ENCODE assay signal across 8 mouse cellular contexts in genomic region chr8:125090889-125091740, GRCm38 (mm10). TPM values are rescaled to one million over a fixed set of nuclear protein-coding genes. Genes with fewer than 3 reads are reported as not detected.
DNase-seq lines count a peak whose midpoint lies in the region; ATAC-seq and TF ChIP-seq lines count a peak whose summit lies in the region.

No protein-coding gene starts in this region.

- H3K36me3 ChIP-seq in intestine, embryonic 14.5 days (ENCODE audit: control insufficient read depth, insufficient read depth, low read length) = no peaks in the 10 kb centered on the region
- no peaks in the 10 kb centered on the region for H3K36me3 ChIP-seq in limb, embryonic 12.5 days
- H3K36me3 ChIP-seq in stomach, postnatal 0 days (ENCODE audit: control insufficient read depth, insufficient read depth, low read length) = no peaks in the 10 kb centered on the region
- no peaks in the 10 kb centered on the region for H3K36me3 ChIP-seq in midbrain, embryonic 16.5 days (ENCODE audit: control insufficient read depth, insufficient read depth, low read length)

- DNase-seq in ovary, adult 18-20 months (ENCODE audit: low spot score) = peak; percentile 57
- DNase-seq in ovary, postnatal 10 days (ENCODE audit: low spot score) = no peak
- peak; percentile 84 for DNase-seq in gastrocnemius, adult 2 months
- no peak for DNase-seq in intestine, embryonic 14.5 days (ENCODE audit: low spot score)
- DNase-seq in stomach, postnatal 0 days (ENCODE audit: low spot score) = peak; percentile 47
- no peak for DNase-seq in neural tube, embryonic 10.5 days (ENCODE audit: extremely low spot score, low spot score)

- intact Hi-C loops in gastrocnemius, adult 2 months (cut with DNase I) = no loop called here

- peak overlapping the region; percentile 50; the same call in 1 of the 2 replicates for H3K27ac ChIP-seq in gastrocnemius, adult 2 months
- no peak overlapping the region for H3K27ac ChIP-seq in intestine, embryonic 14.5 days (ENCODE audit: low read depth)
- H3K27ac ChIP-seq in limb, embryonic 12.5 days = no peak overlapping the region
- no peak overlapping the region; the same call in 1 of the 2 replicates for H3K27ac ChIP-seq in stomach, postnatal 0 days (replicated peaks)
- no peak overlapping the region for H3K27ac ChIP-seq in midbrain, embryonic 16.5 days (ENCODE audit: low read length)

- H3K9me3 ChIP-seq in intestine, embryonic 14.5 days (ENCODE audit: control insufficient read depth, low read length) = no peaks in the 10 kb centered on the region
- H3K9me3 ChIP-seq in limb, embryonic 12.5 days = no peaks in the 10 kb centered on the region
- no peaks in the 10 kb centered on the region for H3K9me3 ChIP-seq in stomach, postnatal 0 days (ENCODE audit: control insufficient read depth, low read length)
- H3K9me3 ChIP-seq in midbrain, embryonic 16.5 days (replicated peaks; ENCODE audit: control insufficient read depth, low read length, poor library complexity, severe bottlenecking) = no peaks in the 10 kb centered on the region

- H3K9ac ChIP-seq in intestine, embryonic 14.5 days (ENCODE audit: low read length) = no peak overlapping the region
- no peak overlapping the region for H3K9ac ChIP-seq in limb, embryonic 12.5 days (replicated peaks)
- H3K9ac ChIP-seq in stomach, postnatal 0 days (ENCODE audit: low read length) = no peak overlapping the region
- H3K9ac ChIP-seq in midbrain, embryonic 16.5 days (ENCODE audit: low read depth, low read length) = no peak overlapping the region

- H3K27me3 ChIP-seq in intestine, embryonic 14.5 days (replicated peaks; ENCODE audit: control insufficient read depth, insufficient read depth, low read length) = no peaks in the 10 kb centered on the region
- H3K27me3 ChIP-seq in limb, embryonic 12.5 days = 0 out of 2 replicates have a peak, but pooled peaks cover 4% of the 10 kb centered on the region
- H3K27me3 ChIP-seq in stomach, postnatal 0 days (ENCODE audit: control insufficient read depth, insufficient read depth, low read length) = no peaks in the 10 kb centered on the region
- H3K27me3 ChIP-seq in midbrain, embryonic 16.5 days (ENCODE audit: control insufficient read depth, insufficient read depth, low read depth, low read length) = no peaks in the 10 kb centered on the region

- H3K4me1 ChIP-seq in intestine, embryonic 14.5 days (replicated peaks; ENCODE audit: control insufficient read depth, insufficient read depth, low read length) = peaks cover 5% of the 10 kb centered on the region; the same call in 1 of the 2 replicates
- H3K4me1 ChIP-seq in limb, embryonic 12.5 days (replicated peaks) = peaks cover 12% of the 10 kb centered on the region; the same call in 1 of the 2 replicates
- H3K4me1 ChIP-seq in stomach, postnatal 0 days (replicated peaks; ENCODE audit: control insufficient read depth, insufficient read depth) = no peaks in the 10 kb centered on the region
- H3K4me1 ChIP-seq in midbrain, embryonic 16.5 days (ENCODE audit: control insufficient read depth, insufficient read depth, low read length) = no peaks in the 10 kb centered on the region

- no peak for TF ChIP-seq CTCF in gastrocnemius, adult 2 months (IDR thresholded peaks at IDR 0.05)
- TF ChIP-seq CTCF in stomach, postnatal 0 days (IDR thresholded peaks at IDR 0.05; ENCODE audit: low read depth) = no peak

- H3K4me2 ChIP-seq in intestine, embryonic 14.5 days (ENCODE audit: low read length) = no peak overlapping the region
- no peak overlapping the region for H3K4me2 ChIP-seq in limb, embryonic 12.5 days
- H3K4me2 ChIP-seq in stomach, postnatal 0 days (replicated peaks; ENCODE audit: low read depth) = peak overlapping the region; percentile 27
- H3K4me2 ChIP-seq in midbrain, embryonic 16.5 days (ENCODE audit: low read length) = no peak overlapping the region

- 64% methylated on average over 21 of the region's 21 CpGs for WGBS in intestine, embryonic 14.5 days
- 72% methylated on average over 21 of the region's 21 CpGs for whole genome bisulfite sequencing in limb, embryonic 12.5 days
- 52% methylated on average over 21 of the region's 21 CpGs for WGBS in stomach, postnatal 0 days
- WGBS in midbrain, embryonic 16.5 days = 75% methylated on average over 21 of the region's 21 CpGs

- H3K4me3 ChIP-seq in gastrocnemius, adult 2 months = peak overlapping the region; percentile 59
- no peak overlapping the region for H3K4me3 ChIP-seq in intestine, embryonic 14.5 days (ENCODE audit: low read depth, low read length)
- H3K4me3 ChIP-seq in limb, embryonic 12.5 days (replicated peaks) = no peak overlapping the region
- H3K4me3 ChIP-seq in stomach, postnatal 0 days (ENCODE audit: low read depth, low read length) = no peak overlapping the region
- H3K4me3 ChIP-seq in midbrain, embryonic 16.5 days (ENCODE audit: low read depth, low read length) = no peak overlapping the region

- TF ChIP-seq EP300 in stomach, postnatal 0 days (optimal IDR thresholded peaks at IDR 0.05) = no peak

- ATAC-seq in intestine, embryonic 14.5 days (replicated peaks; ENCODE audit: low FRiP score, low TSS enrichment, low read depth) = peak; percentile 82; the same call in 1 of the 2 replicates
- peak; percentile 66; the same call in 1 of the 2 replicates for ATAC-seq in limb, embryonic 12.5 days (ENCODE audit: insufficient number of reproducible peaks, insufficient read depth, low FRiP score, low TSS enrichment, low read depth)
- ATAC-seq in stomach, postnatal 0 days (ENCODE audit: low FRiP score, low TSS enrichment) = peak; percentile 85
- ATAC-seq in midbrain, embryonic 16.5 days = no peak

RNA-seq across cellular contexts. Expression of gene Disc1, which starts 37.1 kb away (rescaled TPM):
- 1 to 10 TPM in 1 of 2 experiments, under 1 TPM in 1; 0.84 to 1.3 TPM for total RNA-seq in gastrocnemius, adult 2 months (2021)
- polyA plus RNA-seq in intestine, embryonic 14.5 days (2014; fragmentation: Nextera tagmentation; extraction: Ambion mirVana) = 1.9 and 2.5 TPM in 2 replicates
- polyA plus RNA-seq in limb, embryonic 12.5 days (2016; fragmentation: Nextera tagmentation; extraction: Ambion mirVana) = 1.5 and 2.0 TPM in 2 replicates
- polyA plus RNA-seq in stomach, postnatal 0 days (2015; fragmentation: Nextera tagmentation; extraction: Ambion mirVana) = 0.39 and 0.53 TPM in 2 replicates
- polyA plus RNA-seq in midbrain, embryonic 16.5 days (2015; fragmentation: Nextera tagmentation; extraction: Ambion mirVana) = 1.2 and 1.5 TPM in 2 replicates

Comparison
In these comparisons a context has a peak if more than half of its experiments do, and no peak if none do; other contexts are left out.
1. DNase-seq: peak in ovary, adult 18-20 months (single experiment), gastrocnemius, adult 2 months (single experiment) and stomach, postnatal 0 days (single experiment); none in ovary, postnatal 10 days (single experiment), intestine, embryonic 14.5 days (single experiment) and neural tube, embryonic 10.5 days (single experiment).